ENCODE assay signal across 8 mouse cellular contexts in genomic region chr14:20702096-20702740, GRCm38 (mm10). TPM values are rescaled to one million over a fixed set of nuclear protein-coding genes. Genes with fewer than 3 reads are reported as not detected.
DNase-seq lines count a peak whose midpoint lies in the region; ATAC-seq and TF ChIP-seq lines count a peak whose summit lies in the region.

No protein-coding gene starts in this region.

- TF ChIP-seq POLR2A in lung, adult 2 months (IDR thresholded peaks at IDR 0.05; ENCODE audit: borderline replicate concordance, extremely low read depth, low read depth, low read length) = no peak

- TF ChIP-seq CTCF in lung, adult 2 months (IDR thresholded peaks at IDR 0.05; ENCODE audit: insufficient read depth, low read length) = no peak

- peaks cover 8% of the 10 kb centered on the region for H3K4me1 ChIP-seq in lung, adult 2 months (ENCODE audit: control insufficient read depth, insufficient read depth, low read length)
- peaks cover 44% of the 10 kb centered on the region for H3K4me1 ChIP-seq in embryonic facial prominence, embryonic 10.5 days
- H3K4me1 ChIP-seq in intestine, embryonic 15.5 days (replicated peaks) = peaks cover 18% of the 10 kb centered on the region
- peaks cover 68% of the 10 kb centered on the region for H3K4me1 ChIP-seq in neural tube, embryonic 13.5 days (replicated peaks)

- H3K27me3 ChIP-seq in embryonic facial prominence, embryonic 10.5 days (replicated peaks; ENCODE audit: low read depth, poor library complexity, severe bottlenecking) = no peaks in the 10 kb centered on the region
- H3K27me3 ChIP-seq in intestine, embryonic 15.5 days (replicated peaks) = no peaks in the 10 kb centered on the region
- no peaks in the 10 kb centered on the region for H3K27me3 ChIP-seq in neural tube, embryonic 13.5 days

- DNase-seq in lung, adult 2 months = no peak
- DNase-seq in lung, adult 18-20 months = no peak
- no peak for DNase-seq in embryonic facial prominence, embryonic 10.5 days (ENCODE audit: low spot score)
- no peak for DNase-seq in gastrocnemius, postnatal 14 days
- DNase-seq in cerebellum, postnatal 10 days = no peak
- DNase-seq in gastrocnemius, postnatal 10 days = no peak

- ATAC-seq in intestine, embryonic 15.5 days = peak; percentile 51
- peak; percentile 7; the same call in 1 of the 2 replicates for ATAC-seq in neural tube, embryonic 13.5 days (ENCODE audit: low read depth)

- intact Hi-C loops in gastrocnemius, postnatal 14 days (cut with DNase I; ENCODE audit: low total_unique reads) = no loop called here

- H3K9me3 ChIP-seq in embryonic facial prominence, embryonic 10.5 days = no peaks in the 10 kb centered on the region
- no peaks in the 10 kb centered on the region for H3K9me3 ChIP-seq in intestine, embryonic 15.5 days
- H3K9me3 ChIP-seq in neural tube, embryonic 13.5 days = no peaks in the 10 kb centered on the region

- 7% methylated on average over 15 of the region's 15 CpGs for WGBS in lung, adult 2 months
- 14% methylated on average over 15 of the region's 15 CpGs for WGBS in embryonic facial prominence, embryonic 10.5 days
- 4% methylated on average over 15 of the region's 15 CpGs for WGBS in intestine, embryonic 15.5 days
- 15% methylated on average over 15 of the region's 15 CpGs for WGBS in neural tube, embryonic 13.5 days

- H3K36me3 ChIP-seq in embryonic facial prominence, embryonic 10.5 days (replicated peaks) = peaks cover 44% of the 10 kb centered on the region
- 0 out of 2 replicates have a peak, but pooled peaks cover 2% of the 10 kb centered on the region for H3K36me3 ChIP-seq in intestine, embryonic 15.5 days
- H3K36me3 ChIP-seq in neural tube, embryonic 13.5 days = peaks cover 32% of the 10 kb centered on the region

- H3K4me2 ChIP-seq in intestine, embryonic 15.5 days (replicated peaks) = peak overlapping the region; percentile 59
- H3K4me2 ChIP-seq in neural tube, embryonic 13.5 days = peak overlapping the region; percentile 68

- peak overlapping the region; percentile 98 for H3K27ac ChIP-seq in embryonic facial prominence, embryonic 10.5 days (replicated peaks)
- peak overlapping the region; percentile 92 for H3K27ac ChIP-seq in intestine, embryonic 15.5 days
- peak overlapping the region; percentile 92 for H3K27ac ChIP-seq in neural tube, embryonic 13.5 days (replicated peaks)

- peak overlapping the region; percentile 85 for H3K9ac ChIP-seq in intestine, embryonic 15.5 days
- H3K9ac ChIP-seq in neural tube, embryonic 13.5 days = peak overlapping the region; percentile 88

- peak overlapping the region; percentile 97 for H3K4me3 ChIP-seq in lung, adult 2 months (replicated peaks; ENCODE audit: extremely low read depth, low read depth, low read length)
- H3K4me3 ChIP-seq in embryonic facial prominence, embryonic 10.5 days = peak overlapping the region; percentile 67
- peak overlapping the region; percentile 63 for H3K4me3 ChIP-seq in intestine, embryonic 15.5 days (replicated peaks)
- H3K4me3 ChIP-seq in neural tube, embryonic 13.5 days = peak overlapping the region; percentile 79

RNA-seq across cellular contexts. Expression of gene Chchd1, which starts 0.6 kb away (rescaled TPM):
- polyA plus RNA-seq in lung, adult 2 months (2012; rRNA removed) = 19.7 and 23.2 TPM in 2 replicates
- 253 and 263 TPM in 2 replicates for polyA plus RNA-seq in embryonic facial prominence, embryonic 10.5 days (2016; fragmentation: Nextera tagmentation; extraction: Ambion mirVana)
- polyA plus RNA-seq in intestine, embryonic 15.5 days (2015; fragmentation: Nextera tagmentation; extraction: Ambion mirVana) = 191 and 227 TPM in 2 replicates
- polyA plus RNA-seq in neural tube, embryonic 13.5 days (2015; fragmentation: Nextera tagmentation; extraction: Ambion mirVana) = 191 and 218 TPM in 2 replicates
- total RNA-seq in gastrocnemius, postnatal 14 days (2021) = 100 to 1,000 TPM in 1 of 2 experiments, 10 to 100 TPM in 1; 98.5 to 106 TPM
- 100 to 1,000 TPM; 100 to 112 TPM for total RNA-seq in gastrocnemius, postnatal 10 days (2021)

RNA-seq across cellular contexts. Expression of gene Zswim8, which starts 5.1 kb away (rescaled TPM):
- polyA plus RNA-seq in lung, adult 2 months (2012; rRNA removed) = 221 and 236 TPM in 2 replicates
- polyA plus RNA-seq in embryonic facial prominence, embryonic 10.5 days (2016; fragmentation: Nextera tagmentation; extraction: Ambion mirVana) = 34.2 and 36.3 TPM in 2 replicates
- 21.2 and 23.5 TPM in 2 replicates for polyA plus RNA-seq in intestine, embryonic 15.5 days (2015; fragmentation: Nextera tagmentation; extraction: Ambion mirVana)
- polyA plus RNA-seq in neural tube, embryonic 13.5 days (2015; fragmentation: Nextera tagmentation; extraction: Ambion mirVana) = 51.4 and 51.5 TPM in 2 replicates
- 10 to 100 TPM; 31.7 to 38.8 TPM for total RNA-seq in gastrocnemius, postnatal 14 days (2021)
- total RNA-seq in gastrocnemius, postnatal 10 days (2021) = 10 to 100 TPM; 46.8 to 62.9 TPM

RNA-seq across cellular contexts. Expression of gene Fut11, which starts 7.5 kb away (rescaled TPM):
- polyA plus RNA-seq in lung, adult 2 months (2012; rRNA removed) = 24.8 and 34.9 TPM in 2 replicates
- 20.2 and 20.9 TPM in 2 replicates for polyA plus RNA-seq in embryonic facial prominence, embryonic 10.5 days (2016; fragmentation: Nextera tagmentation; extraction: Ambion mirVana)
- 21.2 and 22.8 TPM in 2 replicates for polyA plus RNA-seq in intestine, embryonic 15.5 days (2015; fragmentation: Nextera tagmentation; extraction: Ambion mirVana)
- polyA plus RNA-seq in neural tube, embryonic 13.5 days (2015; fragmentation: Nextera tagmentation; extraction: Ambion mirVana) = 28.3 and 29.1 TPM in 2 replicates
- 1 to 10 TPM; 6.6 to 7.0 TPM for total RNA-seq in gastrocnemius, postnatal 14 days (2021)
- 10 to 100 TPM in 1 of 2 experiments, 1 to 10 TPM in 1; 9.5 to 11.5 TPM for total RNA-seq in gastrocnemius, postnatal 10 days (2021)

RNA-seq across cellular contexts. Expression of gene Sec24c, which starts 28.1 kb away (rescaled TPM):
- 175 TPM in 2 replicates for polyA plus RNA-seq in lung, adult 2 months (2012; rRNA removed)
- polyA plus RNA-seq in embryonic facial prominence, embryonic 10.5 days (2016; fragmentation: Nextera tagmentation; extraction: Ambion mirVana) = 117 and 120 TPM in 2 replicates
- 82.8 and 96.2 TPM in 2 replicates for polyA plus RNA-seq in intestine, embryonic 15.5 days (2015; fragmentation: Nextera tagmentation; extraction: Ambion mirVana)
- 89.6 and 94.6 TPM in 2 replicates for polyA plus RNA-seq in neural tube, embryonic 13.5 days (2015; fragmentation: Nextera tagmentation; extraction: Ambion mirVana)
- 10 to 100 TPM; 56.7 to 60.1 TPM for total RNA-seq in gastrocnemius, postnatal 14 days (2021)
- 10 to 100 TPM; 60.5 to 72.0 TPM for total RNA-seq in gastrocnemius, postnatal 10 days (2021)

RNA-seq across cellular contexts. Expression of gene Ndst2, which starts 32.1 kb away (rescaled TPM):
- polyA plus RNA-seq in lung, adult 2 months (2012; rRNA removed) = 36.9 and 44.0 TPM in 2 replicates
- 24.4 and 25.6 TPM in 2 replicates for polyA plus RNA-seq in embryonic facial prominence, embryonic 10.5 days (2016; fragmentation: Nextera tagmentation; extraction: Ambion mirVana)
- 20.4 and 21.9 TPM in 2 replicates for polyA plus RNA-seq in intestine, embryonic 15.5 days (2015; fragmentation: Nextera tagmentation; extraction: Ambion mirVana)
- 17.4 and 20.8 TPM in 2 replicates for polyA plus RNA-seq in neural tube, embryonic 13.5 days (2015; fragmentation: Nextera tagmentation; extraction: Ambion mirVana)
- 1 to 10 TPM; 7.8 to 8.7 TPM for total RNA-seq in gastrocnemius, postnatal 14 days (2021)
- total RNA-seq in gastrocnemius, postnatal 10 days (2021) = 10 to 100 TPM; 13.1 to 15.3 TPM
